Mouse (Mus musculus) midbrain, postnatal 0 days (tissue): ENCODE measurements around the gene Vwa3b. TPM values are rescaled to one million over a fixed set of nuclear protein-coding genes. Genes with fewer than 3 reads are reported as not detected.

ENCODE experiments used
- ATAC-seq: fragments of 200-750 bp; cut with Nextera tagmentation; 2 replicates; pipeline ENCODE4 v1.8.0; 2017; ENCODE audit warnings: moderate number of reproducible peaks, mild to moderate bottlenecking, moderate TSS enrichment, moderate library complexity; ENCODE audit not compliant: low FRiP score
- DNase-seq: peaks from one replicate; pipeline ENCODE4 v3.0.0-alpha.2; 2015; ENCODE audit warnings: low spot score
- H3K27ac ChIP-seq: fragments of 300-500 bp; sonication (generic); 2 replicates; pipeline ENCODE4 v1.5.1; 2014; ENCODE audit warnings: low read depth, mild to moderate bottlenecking, low read length, mixed read lengths
- H3K27me3 ChIP-seq: fragments of 300-500 bp; sonication (generic); 2 replicates; pipeline ENCODE4 v1.6.1; 2014; ENCODE audit warnings: low read length, control low read depth, mixed read lengths; ENCODE audit not compliant: insufficient read depth
- H3K36me3 ChIP-seq: fragments of 300-500 bp; sonication (generic); 2 replicates; pipeline ENCODE4 v1.6.1; 2014; ENCODE audit warnings: low read length, control low read depth, mixed read lengths; ENCODE audit not compliant: insufficient read depth
- H3K4me1 ChIP-seq: fragments of 300-500 bp; sonication (generic); 2 replicates; pipeline ENCODE4 v1.6.1; 2014; ENCODE audit warnings: mild to moderate bottlenecking, control low read depth, antibody characterized with exemption, low read length, mixed read lengths; ENCODE audit not compliant: insufficient read depth
- H3K4me2 ChIP-seq: fragments of 300-500 bp; sonication (generic); 2 replicates; pipeline ENCODE4 v1.6.1; 2014; ENCODE audit warnings: low read depth, mild to moderate bottlenecking, low read length, mixed read lengths; ENCODE audit not compliant: poor library complexity, severe bottlenecking
- H3K4me3 ChIP-seq: fragments of 300-500 bp; sonication (generic); 2 replicates; pipeline ENCODE4 v1.5.1; 2014; ENCODE audit warnings: low read depth, mild to moderate bottlenecking, low read length, moderate library complexity
- H3K9ac ChIP-seq: fragments of 300-500 bp; sonication (generic); replicated peaks from 2 replicates; pipeline ENCODE4 v1.6.1; 2014; ENCODE audit warnings: mild to moderate bottlenecking, low read length, moderate library complexity, mixed read lengths; ENCODE audit not compliant: poor library complexity, severe bottlenecking
- H3K9me3 ChIP-seq: fragments of 300-500 bp; sonication (generic); 2 replicates; pipeline ENCODE4 v1.6.1; 2016; ENCODE audit warnings: low read length, control low read depth
- CTCF ChIP-seq: IDR thresholded peaks from 2 replicates; pipeline ENCODE4 v1.5.1; 2016; ENCODE audit warnings: antibody characterized with exemption, mild to moderate bottlenecking
- WGBS: fragments of 180-500 bp; shearing (Covaris S2); extraction: QIAGEN DNeasy Blood & Tissue Kit; methylation state at CpG from one replicate; pipeline ENCODE4 v1.1.7; 2014; 5-methylcytosine and 5-hydroxymethylcytosine counted together
- polyA plus RNA-seq: library from polyadenylated mRNA; unstranded; fragments of >200 nt; fragmentation: Nextera tagmentation; extraction: Ambion mirVana; gene quantifications from 2 replicates; pipeline ENCODE4 v1.2.1, GENCODE M21; 2015
- total RNA-seq: library from RNA; depleted of rRNA; stranded (reverse); fragments of >200 nt; gene quantifications from 2 replicates; pipeline ENCODE4 v1.2.3, GENCODE M21; 2014

The Vwa3b gene
- total and polyA plus RNA-seq, 2 experiments from 2014 or later, result 1.1 to 1.6 TPM

- H3K9ac ChIP-seq, result no peak overlapping the region
- H3K9me3 ChIP-seq, result no peaks in the 10 kb centered on the region
- no peak overlapping the region for H3K4me3 ChIP-seq
- no peaks in the 10 kb centered on the region for H3K36me3 ChIP-seq
- no peaks in the 10 kb centered on the region for H3K4me1 ChIP-seq
- H3K27ac ChIP-seq, result no peak overlapping the region
- 46% methylated on average over 6 of the region's 6 CpGs for WGBS
- ATAC-seq, result no peak
- DNase-seq, result no peak
- no peaks in the 10 kb centered on the region for H3K27me3 ChIP-seq
- no peak for TF ChIP-seq CTCF
- no peak overlapping the region for H3K4me2 ChIP-seq
These were observed 139.7 kb downstream of the Vwa3b start for GRCm38 (mm10) chr1:37166066-37166465.

GRCm38 (mm10) chr1:37167918-37168317 lies 141.5 kb downstream of the Vwa3b start:
- Histone ChIP-seq H3K9me3 (no peaks in the 10 kb centered on the region), H3K27me3 (no peaks in the 10 kb centered on the region), H3K4me2 (no peak overlapping the region), H3K27ac (no peak overlapping the region), H3K9ac (no peak overlapping the region), H3K4me3 (no peak overlapping the region), H3K4me1 (no peaks in the 10 kb centered on the region), H3K36me3 (no peaks in the 10 kb centered on the region)
- ATAC-seq (no peak), DNase-seq (no peak)
- TF ChIP-seq CTCF, result no peak
- WGBS, result 65% methylated on average over 7 of the region's 7 CpGs

- H3K36me3 ChIP-seq, result no peaks in the 10 kb centered on the region
- DNase-seq (peak; percentile 30), ATAC-seq (no peak)
- no peak overlapping the region for H3K27ac ChIP-seq
- 87% methylated on average over 2 of the region's 2 CpGs for WGBS
- peak; percentile 60 for TF ChIP-seq CTCF
- no peaks in the 10 kb centered on the region for H3K4me1 ChIP-seq
- H3K27me3 ChIP-seq, result no peaks in the 10 kb centered on the region
- no peak overlapping the region for H3K4me3 ChIP-seq
- H3K9ac ChIP-seq, result no peak overlapping the region
- H3K4me2 ChIP-seq, result no peak overlapping the region
- no peaks in the 10 kb centered on the region for H3K9me3 ChIP-seq
These were observed 151.5 kb downstream of the Vwa3b start for GRCm38 (mm10) chr1:37177874-37178273.

GRCm38 (mm10) chr1:37179852-37180251 lies 153.5 kb downstream of the Vwa3b start:
- Histone ChIP-seq H3K36me3 (no peaks in the 10 kb centered on the region), H3K27me3 (no peaks in the 10 kb centered on the region), H3K4me2 (no peak overlapping the region), H3K4me3 (no peak overlapping the region), H3K4me1 (no peaks in the 10 kb centered on the region), H3K9ac (no peak overlapping the region), H3K27ac (no peak overlapping the region), H3K9me3 (no peaks in the 10 kb centered on the region)
- WGBS, result 58% methylated on average over 5 of the region's 5 CpGs
- DNase-seq (no peak), ATAC-seq (no peak)
- TF ChIP-seq CTCF, result no peak

GRCm38 (mm10) chr1:37187050-37187449 lies 160.7 kb downstream of the Vwa3b start:
- WGBS, result 58% methylated on average over 6 of the region's 6 CpGs

GRCm38 (mm10) chr1:37194607-37195006 lies 168.2 kb downstream of the Vwa3b start:
- Histone ChIP-seq H3K36me3 (no peaks in the 10 kb centered on the region), H3K4me2 (no peak overlapping the region), H3K27ac (no peak overlapping the region), H3K4me3 (no peak overlapping the region), H3K9me3 (no peaks in the 10 kb centered on the region), H3K27me3 (no peaks in the 10 kb centered on the region), H3K4me1 (no peaks in the 10 kb centered on the region), H3K9ac (no peak overlapping the region)
- WGBS, result 60% methylated on average over 4 of the region's 4 CpGs
- ATAC-seq (no peak), DNase-seq (peak; percentile 32)
- peak; percentile 68 for TF ChIP-seq CTCF

More at GRCm38 (mm10) chr1:37187050-37187449, 160.7 kb downstream of the Vwa3b start:
- no peak for TF ChIP-seq CTCF
- peaks cover 2% of the 10 kb centered on the region; the same call in 1 of the 2 replicates for H3K4me1 ChIP-seq
- ATAC-seq (no peak), DNase-seq (no peak)
- no peaks in the 10 kb centered on the region for H3K36me3 ChIP-seq
- H3K27ac ChIP-seq, result no peak overlapping the region
- H3K4me3 ChIP-seq, result no peak overlapping the region
- H3K9ac ChIP-seq, result no peak overlapping the region
- H3K9me3 ChIP-seq, result no peaks in the 10 kb centered on the region
- H3K4me2 ChIP-seq, result no peak overlapping the region
- no peaks in the 10 kb centered on the region; the same call in 1 of the 2 replicates for H3K27me3 ChIP-seq
